Mouse (Mus musculus) heart, adult 2 months (tissue): ENCODE measurements at regions not wholly inside any gene's neighbourhood (a gene's known extent, or its start where the extent isn't known, plus 50 kb on each side); places are given as distances from the start of the nearest gene placed in this dataset.

ENCODE experiments used
- CTCF ChIP-seq: fragments of 200-600 bp; IDR thresholded peaks from 2 replicates; pipeline ENCODE4 v1.8.1; 2022; ENCODE audit warnings: antibody characterized with exemption, mild to moderate bottlenecking, moderate library complexity
- POLR2A ChIP-seq: fragments of 200-500 bp; IDR thresholded peaks from 2 replicates; pipeline ENCODE4 v1.6.1; 2011; ENCODE audit warnings: mild to moderate bottlenecking, low read depth, low read length, control low read depth; ENCODE audit not compliant: insufficient read depth

DNA sequence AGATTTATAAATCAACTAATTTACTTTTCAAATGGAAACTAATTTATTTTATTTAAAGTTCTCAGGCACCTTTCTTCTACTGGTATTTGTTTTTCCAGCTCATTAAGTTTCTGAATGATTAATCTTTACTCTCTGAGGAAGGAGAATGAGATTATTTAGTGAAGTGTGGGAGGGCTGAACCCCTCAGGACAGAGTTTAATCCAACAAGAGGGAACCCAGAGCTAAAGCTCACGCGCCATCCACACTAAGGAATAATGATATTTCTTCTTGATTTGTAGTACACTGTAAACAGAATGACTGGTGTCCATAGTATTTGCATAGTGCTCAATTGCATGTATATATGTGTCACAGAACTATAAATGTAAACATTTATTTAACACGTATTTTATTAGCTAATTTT is 1050.3 kb downstream of the Slc16a7 start:
- TF ChIP-seq CTCF (no peak), POLR2A (no peak)
